In the genomic region with DNA sequence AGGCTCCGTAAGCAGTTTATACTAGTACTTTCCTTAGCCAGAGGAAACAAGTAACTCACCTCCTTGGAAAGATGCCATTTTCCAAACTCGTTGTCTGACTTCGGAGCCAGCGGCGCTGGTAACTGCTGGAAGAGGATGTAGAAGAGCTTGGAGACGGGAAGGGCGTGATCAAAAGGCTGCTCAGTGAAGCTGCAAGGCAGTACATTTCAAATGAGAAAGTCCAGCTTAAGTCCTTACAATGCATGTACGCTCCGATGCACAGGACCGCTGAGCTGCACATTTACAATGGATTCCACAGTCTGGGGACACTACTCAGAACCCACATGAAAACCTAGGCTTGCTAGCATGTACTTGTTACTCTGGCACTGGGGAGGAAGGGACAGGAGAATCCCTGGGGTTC, we compare ENCODE assay signal across 12 mouse cellular contexts.
A peak's percentile ranks its signal among the peaks of the same experiment; 100 is the strongest.
DNase-seq lines count a peak whose midpoint lies in the region; ATAC-seq lines count a peak whose summit lies in the region.
"Had no signal": no experiment of that assay in that cellular context is flagged by ENCODE, and none has a peak within 500 bp of the region (broad histone marks: within the 10 kb centered on the region; RNA-seq: fewer than 3 reads in every experiment).

No protein-coding gene starts in this region.

- H3K9me3 ChIP-seq in midbrain, embryonic 11.5 days (ENCODE audit: control insufficient read depth, low read length): no peaks in the 10 kb centered on the region
- H3K9me3 ChIP-seq in midbrain, embryonic 15.5 days: no peaks in the 10 kb centered on the region
- H3K9me3 ChIP-seq in hindbrain, embryonic 16.5 days (ENCODE audit: control insufficient read depth, low read length): no peaks in the 10 kb centered on the region
- H3K9me3 ChIP-seq: G1E had no signal

- ATAC-seq in midbrain, embryonic 11.5 days (ENCODE audit: low FRiP score): peak; percentile 75
- ATAC-seq in midbrain, embryonic 15.5 days (replicated peaks): no peak
- ATAC-seq in hindbrain, embryonic 16.5 days: peak; percentile 52; the same call in 1 of the 2 replicates
- ATAC-seq in inflammation-experienced regulatory T-cells, adult 6 months: no peak

- DNase-seq in adrenal gland, adult (ENCODE audit: inconsistent age in 2 of 2, low spot score in 1 of 2): peak; percentile 9 to 44
- DNase-seq in adrenal gland, postnatal 25 days: no peak
- peak; percentile 89 for DNase-seq in midbrain, embryonic 11.5 days (ENCODE audit: low spot score, missing footprints)
- DNase-seq in retina, embryonic 14.5 days (ENCODE audit: low spot score): peak; percentile 72
- DNase-seq in cerebellum, adult 11-12 months: no peak
- DNase-seq: adrenal gland, adult 2 months; cerebellum, adult 18-20 months; gastrocnemius, postnatal 25 days had no signal

- H3K36me3 ChIP-seq in midbrain, embryonic 11.5 days (ENCODE audit: control insufficient read depth, insufficient read depth, low read length): 0 out of 2 replicates have a peak, but pooled peaks cover under 1% of the 10 kb centered on the region
- 0 out of 2 replicates have a peak, but pooled peaks cover 3% of the 10 kb centered on the region for H3K36me3 ChIP-seq in midbrain, embryonic 15.5 days (replicated peaks)
- peaks cover 7% of the 10 kb centered on the region for H3K36me3 ChIP-seq in hindbrain, embryonic 16.5 days (ENCODE audit: control insufficient read depth, insufficient read depth, low read length)

- no peaks in the 10 kb centered on the region for H3K27me3 ChIP-seq in midbrain, embryonic 11.5 days (ENCODE audit: control insufficient read depth, insufficient read depth, low read length)
- no peaks in the 10 kb centered on the region for H3K27me3 ChIP-seq in midbrain, embryonic 15.5 days (replicated peaks)
- no peaks in the 10 kb centered on the region for H3K27me3 ChIP-seq in hindbrain, embryonic 16.5 days (replicated peaks; ENCODE audit: control insufficient read depth, insufficient read depth, low read length)

- H3K4me2 ChIP-seq in midbrain, embryonic 11.5 days: no peak overlapping the region
- no peak overlapping the region for H3K4me2 ChIP-seq in midbrain, embryonic 15.5 days
- H3K4me2 ChIP-seq in hindbrain, embryonic 16.5 days (ENCODE audit: low read length): no peak overlapping the region

- no peak overlapping the region for H3K9ac ChIP-seq in midbrain, embryonic 11.5 days (ENCODE audit: low read length)
- H3K9ac ChIP-seq in midbrain, embryonic 15.5 days: no peak overlapping the region
- no peak overlapping the region for H3K9ac ChIP-seq in hindbrain, embryonic 16.5 days (ENCODE audit: low read depth, low read length)

- peaks cover 3% of the 10 kb centered on the region; the same call in 1 of the 2 replicates for H3K4me1 ChIP-seq in midbrain, embryonic 11.5 days (ENCODE audit: control insufficient read depth, insufficient read depth, low read length)
- H3K4me1 ChIP-seq in midbrain, embryonic 15.5 days: no peaks in the 10 kb centered on the region
- no peaks in the 10 kb centered on the region for H3K4me1 ChIP-seq in hindbrain, embryonic 16.5 days (ENCODE audit: control insufficient read depth, insufficient read depth, low read depth, low read length)

- WGBS in midbrain, embryonic 11.5 days: 46% methylated on average over 10 of the region's 10 CpGs
- 32% methylated on average over 10 of the region's 10 CpGs for WGBS in midbrain, embryonic 15.5 days
- WGBS in hindbrain, embryonic 16.5 days: 38% methylated on average over 10 of the region's 10 CpGs

- peak overlapping the region; percentile 22; the same call in 1 of the 2 replicates for H3K27ac ChIP-seq in midbrain, embryonic 11.5 days (ENCODE audit: low read depth, low read length)
- no peak overlapping the region for H3K27ac ChIP-seq in midbrain, embryonic 15.5 days
- H3K27ac ChIP-seq in hindbrain, embryonic 16.5 days (ENCODE audit: low read depth, low read length): no peak overlapping the region

- H3K4me3 ChIP-seq in midbrain, embryonic 11.5 days (ENCODE audit: low read depth, low read length): no peak overlapping the region
- no peak overlapping the region for H3K4me3 ChIP-seq in midbrain, embryonic 15.5 days
- H3K4me3 ChIP-seq in hindbrain, embryonic 16.5 days (ENCODE audit: low read length): no peak overlapping the region

Comparison
In these comparisons a context has a peak if more than half of its experiments do, and no peak if none do; other contexts are left out.
1. DNase-seq: peak in adrenal gland, adult (2 of 2), midbrain, embryonic 11.5 days (single experiment) and retina, embryonic 14.5 days (single experiment); none in adrenal gland, postnatal 25 days (single experiment) and cerebellum, adult 11-12 months (single experiment).
2. ATAC-seq: peak in midbrain, embryonic 11.5 days (single experiment) and hindbrain, embryonic 16.5 days (single experiment); none in midbrain, embryonic 15.5 days (single experiment) and inflammation-experienced regulatory T-cells, adult 6 months (single experiment).